Mouse (Mus musculus) liver, adult 2 months (tissue): ENCODE measurements at regions not wholly inside any gene's neighbourhood (a gene's known extent, or its start where the extent isn't known, plus 50 kb on each side); places are given as distances from the start of the nearest gene placed in this dataset.

ENCODE experiments used
- CTCF ChIP-seq: fragments of 200-500 bp; IDR thresholded peaks from 2 replicates; pipeline ENCODE4 v1.5.1; 2011; ENCODE audit warnings: low read depth, low read length, control low read depth
- POLR2A ChIP-seq: fragments of 200-500 bp; IDR thresholded peaks from 2 replicates; pipeline ENCODE4 v1.6.1; 2011; ENCODE audit warnings: low read length, control low read depth; ENCODE audit not compliant: insufficient read depth; ENCODE audit errors: extremely low read depth

- no peak for TF ChIP-seq POLR2A
- no peak for TF ChIP-seq CTCF
These were observed 217.2 kb upstream of the Ubash3b start for GRCm38 (mm10) chr9:41378627-41379231.
